Mouse (Mus musculus): ENCODE data around the gene Sorbs1. TPM values are rescaled to one million over a fixed set of nuclear protein-coding genes. Genes with fewer than 3 reads are reported as not detected.

Sorbs1 gene
- polyA plus RNA-seq, 1 experiment = 111 TPM

DNA sequence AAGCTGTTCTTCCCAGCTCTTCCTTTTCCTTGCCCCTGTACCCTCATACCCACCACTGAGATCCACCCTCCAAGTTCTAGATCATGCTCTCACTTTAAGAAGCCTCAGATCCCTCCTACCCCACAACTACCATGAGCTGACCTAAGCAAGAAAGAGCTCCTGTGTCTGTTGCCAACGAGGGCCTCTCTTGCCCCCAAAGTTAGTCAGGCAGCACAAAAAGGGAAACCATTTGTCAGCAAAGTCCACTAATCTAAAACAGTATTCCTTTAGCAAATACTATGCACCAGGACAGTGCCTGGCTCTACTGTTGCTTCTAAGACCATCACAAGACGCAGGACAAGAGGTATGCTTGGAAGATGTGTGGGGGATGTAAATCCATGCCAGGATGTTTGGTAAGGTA, 106.4 kb downstream of the Sorbs1 start:
- H3K4me3 ChIP-seq (ENCODE audit: insufficient read depth, low read length) = no peak overlapping the region
- no peak overlapping the region for H3K27ac ChIP-seq (ENCODE audit: insufficient read depth, low read length)
- TF ChIP-seq CTCF (IDR thresholded peaks at IDR 0.05; ENCODE audit: borderline replicate concordance, insufficient read depth, low read length) (no peak), POLR2A (IDR thresholded peaks at IDR 0.05; ENCODE audit: low read depth, low read length) (no peak)
- peaks cover 13% of the 10 kb centered on the region for H3K4me1 ChIP-seq (ENCODE audit: control insufficient read depth, insufficient read depth, low read length)

GRCm38 (mm10) chr19:40406661-40407060, 106.9 kb downstream of the Sorbs1 start:
- no peak overlapping the region for H3K27ac ChIP-seq (ENCODE audit: insufficient read depth, low read length)
- H3K4me1 ChIP-seq (ENCODE audit: control insufficient read depth, insufficient read depth, low read length) = peaks cover 13% of the 10 kb centered on the region
- no peak overlapping the region for H3K4me3 ChIP-seq (ENCODE audit: insufficient read depth, low read length)
- TF ChIP-seq CTCF (IDR thresholded peaks at IDR 0.05; ENCODE audit: borderline replicate concordance, insufficient read depth, low read length) = no peak
- TF ChIP-seq POLR2A (IDR thresholded peaks at IDR 0.05; ENCODE audit: low read depth, low read length) = no peak

GRCm38 (mm10) chr19:40405808-40406207, 107.8 kb downstream of the Sorbs1 start:
- Histone ChIP-seq H3K4me3 (ENCODE audit: insufficient read depth, low read length) (no peak overlapping the region), H3K4me1 (ENCODE audit: control insufficient read depth, insufficient read depth, low read length) (peaks cover 17% of the 10 kb centered on the region), H3K27ac (ENCODE audit: insufficient read depth, low read length) (no peak overlapping the region)
- TF ChIP-seq CTCF (IDR thresholded peaks at IDR 0.05; ENCODE audit: borderline replicate concordance, insufficient read depth, low read length) (no peak), POLR2A (IDR thresholded peaks at IDR 0.05; ENCODE audit: low read depth, low read length) (no peak)

GRCm38 (mm10) chr19:40404582-40404981, 109.0 kb downstream of the Sorbs1 start:
- peaks cover 9% of the 10 kb centered on the region; the same call in 1 of the 2 replicates for H3K4me1 ChIP-seq (ENCODE audit: control insufficient read depth, insufficient read depth, low read length)
- H3K4me3 ChIP-seq (ENCODE audit: insufficient read depth, low read length) = no peak overlapping the region
- 0 out of 2 replicates have a peak overlapping the region, but pooled peaks have one; percentile 23 for H3K27ac ChIP-seq (ENCODE audit: insufficient read depth, low read length)
- TF ChIP-seq CTCF (IDR thresholded peaks at IDR 0.05; ENCODE audit: borderline replicate concordance, insufficient read depth, low read length) = no peak
- no peak for TF ChIP-seq POLR2A (IDR thresholded peaks at IDR 0.05; ENCODE audit: low read depth, low read length)

- Histone ChIP-seq H3K4me1 (ENCODE audit: control insufficient read depth, insufficient read depth, low read length) (peaks cover 9% of the 10 kb centered on the region; the same call in 1 of the 2 replicates), H3K27ac (ENCODE audit: insufficient read depth, low read length) (no peak overlapping the region), H3K4me3 (ENCODE audit: insufficient read depth, low read length) (no peak overlapping the region)
- TF ChIP-seq CTCF (IDR thresholded peaks at IDR 0.05; ENCODE audit: borderline replicate concordance, insufficient read depth, low read length) = no peak
- no peak for TF ChIP-seq POLR2A (IDR thresholded peaks at IDR 0.05; ENCODE audit: low read depth, low read length)
Measured at GRCm38 (mm10) chr19:40403999-40404398, 109.6 kb downstream of the Sorbs1 start.

GRCm38 (mm10) chr19:40402155-40402963, 111.2 kb downstream of the Sorbs1 start:
- peaks cover 9% of the 10 kb centered on the region; the same call in 1 of the 2 replicates for H3K4me1 ChIP-seq (ENCODE audit: control insufficient read depth, insufficient read depth, low read length)
- TF ChIP-seq CTCF (IDR thresholded peaks at IDR 0.05; ENCODE audit: borderline replicate concordance, insufficient read depth, low read length) (no peak), POLR2A (IDR thresholded peaks at IDR 0.05; ENCODE audit: low read depth, low read length) (no peak)
- no peak overlapping the region for H3K4me3 ChIP-seq (ENCODE audit: insufficient read depth, low read length)
- H3K27ac ChIP-seq (ENCODE audit: insufficient read depth, low read length) = peak overlapping the region; percentile 8; the same call in 1 of the 2 replicates

DNA sequence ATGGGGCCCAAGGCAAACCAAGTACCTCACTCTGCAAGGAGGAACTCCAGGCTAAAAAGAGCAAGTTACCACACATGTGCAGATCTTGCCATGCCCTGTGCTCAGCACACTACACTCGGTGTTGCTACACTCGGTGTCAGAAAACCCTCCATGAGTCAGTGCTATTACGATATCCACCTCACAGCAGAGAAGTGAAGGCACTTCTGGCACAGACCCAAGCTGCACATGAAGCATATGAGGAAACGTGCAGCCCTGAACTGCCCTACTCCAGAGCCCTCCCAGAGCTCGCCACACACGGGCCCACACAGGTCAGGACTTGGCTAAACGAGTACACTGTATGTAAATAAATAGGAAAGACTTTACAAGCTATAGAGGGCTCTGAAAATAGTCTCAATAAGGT, 112.4 kb downstream of the Sorbs1 start:
- TF ChIP-seq CTCF (IDR thresholded peaks at IDR 0.05; ENCODE audit: borderline replicate concordance, insufficient read depth, low read length) (no peak), POLR2A (IDR thresholded peaks at IDR 0.05; ENCODE audit: low read depth, low read length) (no peak)
- H3K4me1 ChIP-seq (ENCODE audit: control insufficient read depth, insufficient read depth, low read length) = peaks cover 9% of the 10 kb centered on the region; the same call in 1 of the 2 replicates
- no peak overlapping the region for H3K27ac ChIP-seq (ENCODE audit: insufficient read depth, low read length)
- no peak overlapping the region for H3K4me3 ChIP-seq (ENCODE audit: insufficient read depth, low read length)

GRCm38 (mm10) chr19:40400426-40401030, 113.1 kb downstream of the Sorbs1 start:
- H3K4me3 ChIP-seq (ENCODE audit: insufficient read depth, low read length) = no peak overlapping the region
- no peak overlapping the region for H3K27ac ChIP-seq (ENCODE audit: insufficient read depth, low read length)
- TF ChIP-seq CTCF (IDR thresholded peaks at IDR 0.05; ENCODE audit: borderline replicate concordance, insufficient read depth, low read length) (no peak), POLR2A (IDR thresholded peaks at IDR 0.05; ENCODE audit: low read depth, low read length) (no peak)
- H3K4me1 ChIP-seq (ENCODE audit: control insufficient read depth, insufficient read depth, low read length) = 0 out of 2 replicates have a peak, but pooled peaks cover 7% of the 10 kb centered on the region

DNA sequence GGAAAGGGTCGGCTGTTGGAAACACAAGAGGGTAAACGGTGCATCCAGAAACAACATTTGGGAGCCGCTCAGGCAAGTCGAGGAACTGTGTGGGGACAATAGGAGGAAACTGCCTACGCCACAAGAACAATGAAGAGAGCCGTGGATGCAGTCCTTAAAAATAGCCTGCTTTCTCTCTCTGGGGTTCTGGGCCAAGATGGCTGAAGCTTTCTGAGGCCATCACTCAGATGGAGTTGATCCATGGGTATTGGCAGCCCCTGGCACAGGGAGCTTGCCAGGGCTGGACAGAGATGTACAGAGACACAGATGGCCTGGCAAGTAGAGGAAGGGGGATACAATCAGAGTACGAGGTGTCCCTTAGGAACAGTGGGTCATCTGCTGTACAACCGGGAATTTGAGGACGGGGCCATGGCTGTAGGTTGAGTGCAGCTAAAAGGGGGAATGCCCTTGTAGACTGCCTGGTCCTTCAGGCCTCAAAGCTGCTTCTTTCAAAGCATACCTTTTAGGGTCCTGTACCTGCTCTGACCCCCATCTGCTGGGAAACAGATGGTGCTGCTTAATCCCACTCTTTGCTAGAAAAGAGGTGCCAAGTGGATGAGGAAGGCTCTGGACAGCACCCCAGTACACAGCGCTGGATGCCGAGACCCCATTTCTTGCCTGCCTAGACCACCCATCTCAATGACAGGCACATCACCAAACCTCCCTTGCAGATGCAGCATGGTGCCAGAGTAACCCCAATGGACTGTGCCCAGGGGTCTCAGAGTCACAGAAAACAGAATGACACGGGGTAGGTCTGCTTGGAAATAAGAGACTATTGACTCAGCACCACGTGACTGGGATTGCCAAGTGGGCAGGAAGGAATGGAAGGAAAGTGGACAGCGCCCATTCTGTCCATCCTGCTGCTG, 117.6 kb downstream of the Sorbs1 start:
- TF ChIP-seq POLR2A (IDR thresholded peaks at IDR 0.05; ENCODE audit: low read depth, low read length) (no peak), CTCF (IDR thresholded peaks at IDR 0.05; ENCODE audit: borderline replicate concordance, insufficient read depth, low read length) (no peak)
- Histone ChIP-seq H3K4me3 (ENCODE audit: insufficient read depth, low read length) (no peak overlapping the region), H3K27ac (ENCODE audit: insufficient read depth, low read length) (peak overlapping the region; percentile 38; the same call in 1 of the 2 replicates), H3K4me1 (ENCODE audit: control insufficient read depth, insufficient read depth, low read length) (0 out of 2 replicates have a peak, but pooled peaks cover under 1% of the 10 kb centered on the region)

Measured in embryonic fibroblast, embryonic 13.5 days (primary cell).